Mouse (Mus musculus) C2C12 (cell line): Measurements from ENCODE around the gene Hnf1b.

Experiments used
- CEBPB ChIP-seq: IDR thresholded peaks from one replicate; pipeline ENCODE4 v1.6.1; 2011; ENCODE audit warnings: low read depth, mild to moderate bottlenecking, control low read depth, moderate library complexity
- CTCF ChIP-seq: IDR thresholded peaks from one replicate; pipeline ENCODE4 v1.5.1; 2011; ENCODE audit not compliant: control insufficient read depth, insufficient read depth, insufficient read length
- FOSL1 ChIP-seq: IDR thresholded peaks from one replicate; pipeline ENCODE4 v1.8.0; 2011; ENCODE audit warnings: mild to moderate bottlenecking, low read length; ENCODE audit not compliant: poor library complexity, insufficient read depth, severe bottlenecking
- MAX ChIP-seq: IDR thresholded peaks from one replicate; pipeline ENCODE4 v1.6.1; 2011; ENCODE audit warnings: mild to moderate bottlenecking, control low read depth
- MYOG ChIP-seq: IDR thresholded peaks from one replicate; pipeline ENCODE4 v1.6.1; 2011; ENCODE audit not compliant: control insufficient read depth, insufficient read length; ENCODE audit errors: extremely low read depth
- USF1 ChIP-seq: IDR thresholded peaks from one replicate; pipeline ENCODE4 v1.6.1; 2011; ENCODE audit warnings: low read depth, mild to moderate bottlenecking, control low read depth, moderate library complexity

- TF ChIP-seq CTCF (no peak), USF1 (no peak), FOSL1 (no peak), CEBPB (no peak), MYOG (no peak), MAX (no peak)
Observed at GRCm38 (mm10) chr11:83871780-83872554, 22.1 kb downstream of the Hnf1b start.
